Mouse (Mus musculus) granulocyte monocyte progenitor cell, adult 5-6 weeks (primary cell): Measurements from ENCODE around the gene Irf6. TPM values are rescaled to one million over a fixed set of nuclear protein-coding genes. Genes with fewer than 3 reads are reported as not detected.
A peak's percentile ranks its signal among the peaks of the same experiment; 100 is the strongest.

Source experiments
- ATAC-seq: replicated peaks from 2 replicates; pipeline ENCODE4 v1.8.0; 2016; ENCODE audit warnings: mild to moderate bottlenecking, moderate TSS enrichment, inconsistent platforms; ENCODE audit not compliant: poor library complexity, severe bottlenecking
- total RNA-seq, 2 experiments: library from RNA; stranded (forward) in 1 of 2; stranded (reverse) in 1 of 2; fragments of 200-712, 200-1000 nt in 1 of 2; fragments of >200 nt in 1 of 2; fragmentation: Nextera tagmentation in 1 of 2; gene quantifications; 2 replicates each; pipeline ENCODE4 v1.2.3; 2014 to 2017

Gene Irf6
- total RNA-seq (2014; fragmentation: Nextera tagmentation) (not detected in 2 replicates), total RNA-seq (2017) (0.22 TPM in 1 of 2 replicates, not detected in the other)

GRCm38 (mm10) chr1:193152872-193153271 is at the start of gene Irf6:
Irf6 (plus strand) TSS chr1:193153111.
- peak; percentile 89 for ATAC-seq

- no peak for ATAC-seq
Measured at GRCm38 (mm10) chr1:193112093-193112492, 40.8 kb upstream of the Irf6 start.

- ATAC-seq = no peak
Measured at GRCm38 (mm10) chr1:193122793-193123192, 30.1 kb upstream of the Irf6 start.

- ATAC-seq = no peak
Measured at GRCm38 (mm10) chr1:193123290-193123689, 29.6 kb upstream of the Irf6 start.

- ATAC-seq = no peak
Measured at GRCm38 (mm10) chr1:193125835-193126234, 27.1 kb upstream of the Irf6 start.

GRCm38 (mm10) chr1:193128055-193128454 is 24.9 kb upstream of the Irf6 start:
- peak; percentile 24; the same call in 1 of the 2 replicates for ATAC-seq

GRCm38 (mm10) chr1:193129321-193129720 is 23.6 kb upstream of the Irf6 start:
- ATAC-seq = no peak

GRCm38 (mm10) chr1:193129786-193130455 is 23.0 kb upstream of the Irf6 start, which contains the start of gene Diexf:
Diexf (minus strand) TSS chr1:193130272.
- ATAC-seq = peak; percentile 95

- 0 out of 2 replicates have a peak, but pooled peaks have one; percentile 1 for ATAC-seq
Measured at GRCm38 (mm10) chr1:193130456-193130825, 22.5 kb upstream of the Irf6 start.

- ATAC-seq = no peak
Measured at GRCm38 (mm10) chr1:193130839-193131238, 22.1 kb upstream of the Irf6 start.

GRCm38 (mm10) chr1:193131311-193131948 is 21.5 kb upstream of the Irf6 start:
- no peak for ATAC-seq

GRCm38 (mm10) chr1:193132385-193132784 is 20.5 kb upstream of the Irf6 start:
- no peak for ATAC-seq

- no peak for ATAC-seq
Measured at GRCm38 (mm10) chr1:193133726-193134125, 19.2 kb upstream of the Irf6 start.

- ATAC-seq = peak; percentile 35
Measured at GRCm38 (mm10) chr1:193138087-193138486, 14.8 kb upstream of the Irf6 start.

GRCm38 (mm10) chr1:193138669-193139068 is 14.2 kb upstream of the Irf6 start:
- peak; percentile 71 for ATAC-seq

- no peak for ATAC-seq
Measured at GRCm38 (mm10) chr1:193141118-193141517, 11.8 kb upstream of the Irf6 start.

GRCm38 (mm10) chr1:193142517-193143062 is 10.3 kb upstream of the Irf6 start:
- ATAC-seq = no peak

- no peak for ATAC-seq
Measured at GRCm38 (mm10) chr1:193144516-193144915, 8.4 kb upstream of the Irf6 start.

- ATAC-seq = peak; percentile 91
Measured at GRCm38 (mm10) chr1:193145101-193145500, 7.8 kb upstream of the Irf6 start.

- ATAC-seq = no peak
Measured at GRCm38 (mm10) chr1:193146416-193146815, 6.5 kb upstream of the Irf6 start.

GRCm38 (mm10) chr1:193149231-193149630 is 3.7 kb upstream of the Irf6 start:
- ATAC-seq = no peak
